Mouse (Mus musculus) CH12.LX (cell line): ENCODE results near the gene C1ql1.

Experiments
- BHLHE40 ChIP-seq: IDR thresholded peaks from 2 replicates; pipeline ENCODE4 v1.6.1; 2011; ENCODE audit warnings: mild to moderate bottlenecking, low read depth, low read length, improper control_type of control experiment
- CHD2 ChIP-seq: IDR thresholded peaks from 2 replicates; pipeline ENCODE4 v1.6.1; 2011; ENCODE audit warnings: low read length, improper control_type of control experiment
- MYC ChIP-seq: IDR thresholded peaks from 2 replicates; pipeline ENCODE4 v1.6.1; 2011; ENCODE audit warnings: low read depth, mild to moderate bottlenecking, improper control_type of control experiment, low read length
- POLR2A ChIP-seq: IDR thresholded peaks from 2 replicates; pipeline ENCODE4 v1.6.1; 2011; ENCODE audit warnings: low read depth, mild to moderate bottlenecking, improper control_type of control experiment, low read length
- ZC3H11A ChIP-seq: IDR thresholded peaks from 2 replicates; pipeline ENCODE4 v1.6.1; 2012; ENCODE audit warnings: low read depth, mild to moderate bottlenecking, inconsistent platforms, low read length, improper control_type of control experiment

DNA sequence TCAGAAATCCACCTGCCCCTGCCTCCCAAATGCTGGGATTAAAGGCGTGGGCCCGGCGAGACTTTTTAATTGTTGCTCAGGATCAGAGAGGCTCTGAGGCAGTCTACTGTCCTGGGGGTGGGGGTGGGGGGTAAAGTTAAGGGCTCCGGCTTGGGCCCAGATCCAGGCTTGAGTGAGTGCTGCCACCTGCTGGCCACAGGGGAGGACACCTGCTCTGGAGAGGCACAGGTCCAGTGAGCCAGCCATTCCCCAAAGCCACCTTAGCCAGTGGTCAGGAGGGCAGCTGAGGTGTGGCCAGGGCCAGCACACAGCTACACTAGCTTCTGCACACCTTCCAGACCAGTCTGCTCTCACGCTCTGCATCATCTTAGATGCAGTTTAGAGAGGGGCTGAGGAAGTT, 46.5 kb upstream of the C1ql1 start:
- TF ChIP-seq POLR2A (no peak), CHD2 (peak; percentile 70), ZC3H11A (peak; percentile 78), MYC (peak; percentile 26; the same call in 1 of the 2 replicates), BHLHE40 (peak; percentile 33; the same call in 1 of the 2 replicates)
